Mouse (Mus musculus): ENCODE data around the gene Setd1a.

- no peak for TF ChIP-seq POLR2A (IDR thresholded peaks at IDR 0.05; ENCODE audit: low read depth, low read length)
- no peak for TF ChIP-seq CTCF (IDR thresholded peaks at IDR 0.05; ENCODE audit: extremely low read depth, insufficient read length, insufficient replicate concordance, low read depth, low read length)
Measured at GRCm38 (mm10) chr7:127824176-127824871, 47.9 kb downstream of the Setd1a start, which contains the start of the genes Stx4a and Stx1b.

Measured in small intestine, adult 2 months (tissue).